Mouse (Mus musculus) stomach, postnatal 0 days (tissue): ENCODE results near the gene Fance. TPM values are rescaled to one million over a fixed set of nuclear protein-coding genes. Genes with fewer than 3 reads are reported as not detected.

ENCODE experiments used
- ATAC-seq: fragments of 200-750 bp; cut with Nextera tagmentation; 2 replicates; pipeline ENCODE4 v1.8.0; 2017; ENCODE audit not compliant: low FRiP score, low TSS enrichment
- DNase-seq: peaks from one replicate; pipeline ENCODE4 v3.0.0-alpha.2; 2016; ENCODE audit warnings: low spot score
- H3K27ac ChIP-seq: fragments of 300-500 bp; sonication (generic); replicated peaks from 2 replicates; pipeline ENCODE4 v1.5.1; 2014; ENCODE audit warnings: mild to moderate bottlenecking, control low read depth
- H3K27me3 ChIP-seq: fragments of 300-500 bp; sonication (generic); 2 replicates; pipeline ENCODE4 v1.6.1; 2014; ENCODE audit warnings: low read length; ENCODE audit not compliant: control insufficient read depth, insufficient read depth
- H3K36me3 ChIP-seq: fragments of 300-500 bp; sonication (generic); 2 replicates; pipeline ENCODE4 v1.6.1; 2014; ENCODE audit warnings: low read length, mixed read lengths; ENCODE audit not compliant: control insufficient read depth, insufficient read depth
- H3K4me1 ChIP-seq: fragments of 300-500 bp; sonication (generic); replicated peaks from 2 replicates; pipeline ENCODE4 v1.6.1; 2014; ENCODE audit warnings: antibody characterized with exemption; ENCODE audit not compliant: control insufficient read depth, insufficient read depth
- H3K4me2 ChIP-seq: fragments of 300-500 bp; sonication (generic); replicated peaks from 2 replicates; pipeline ENCODE4 v1.6.1; 2014; ENCODE audit warnings: low read depth, mild to moderate bottlenecking, control low read depth, moderate library complexity
- H3K4me3 ChIP-seq: fragments of 300-500 bp; sonication (generic); 2 replicates; pipeline ENCODE4 v1.5.1; 2014; ENCODE audit warnings: low read depth, low read length, control low read depth
- H3K9ac ChIP-seq: fragments of 300-500 bp; sonication (generic); 2 replicates; pipeline ENCODE4 v1.6.1; 2014; ENCODE audit warnings: mild to moderate bottlenecking, low read length, control low read depth, mixed read lengths
- H3K9me3 ChIP-seq: fragments of 300-500 bp; sonication (generic); 2 replicates; pipeline ENCODE4 v1.6.1; 2016; ENCODE audit warnings: low read length; ENCODE audit not compliant: control insufficient read depth
- CTCF ChIP-seq: IDR thresholded peaks from 2 replicates; pipeline ENCODE4 v1.5.1; 2016; ENCODE audit warnings: antibody characterized with exemption, low read depth, mild to moderate bottlenecking, moderate library complexity
- EP300 ChIP-seq: optimal IDR thresholded peaks from 2 replicates; pipeline ENCODE3; 2016; ENCODE audit warnings: antibody characterized with exemption
- WGBS: fragments of 180-500 bp; shearing (Covaris S2); extraction: QIAGEN DNeasy Blood & Tissue Kit; methylation state at CpG from one replicate; pipeline ENCODE4 v1.1.7; 2014; 5-methylcytosine and 5-hydroxymethylcytosine counted together
- polyA plus RNA-seq: library from polyadenylated mRNA; unstranded; fragments of >200 nt; fragmentation: Nextera tagmentation; extraction: Ambion mirVana; gene quantifications from 2 replicates; pipeline ENCODE4 v1.2.1, GENCODE M21; 2015

The Fance gene
- polyA plus RNA-seq, 1 experiment from 2014 or later: 19.2 TPM

DNA sequence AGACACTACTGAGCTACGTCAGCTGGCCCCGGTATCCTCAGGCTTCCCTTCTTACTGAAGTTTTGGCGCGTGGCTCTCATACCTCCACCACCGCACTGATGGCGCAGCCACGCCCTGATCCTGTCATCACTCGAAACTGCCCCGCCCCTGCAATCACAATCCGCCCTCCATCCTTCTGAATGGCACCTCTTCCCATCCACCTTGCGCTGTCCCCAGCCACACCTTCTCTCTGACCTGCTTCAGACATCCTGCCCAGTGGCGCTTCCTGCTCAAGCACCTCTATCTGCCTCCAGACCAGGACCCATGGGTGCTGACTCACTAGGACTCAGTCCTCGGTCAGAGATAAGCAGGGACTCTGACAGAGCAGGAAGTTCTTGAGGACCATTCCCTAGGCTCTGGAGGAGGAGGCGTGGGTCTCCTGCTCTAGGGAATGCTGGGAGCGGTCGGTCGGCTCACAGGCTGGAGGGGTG is 62.3 kb downstream of the Fance start:
- TF ChIP-seq EP300 (no peak), CTCF (no peak)
- H3K4me1 ChIP-seq: no peaks in the 10 kb centered on the region
- no peak overlapping the region for H3K4me3 ChIP-seq
- no peak overlapping the region for H3K4me2 ChIP-seq
- WGBS: 10% methylated on average over 17 of the region's 17 CpGs
- no peaks in the 10 kb centered on the region for H3K36me3 ChIP-seq
- no peak overlapping the region for H3K9ac ChIP-seq
- H3K27ac ChIP-seq: no peak overlapping the region
- peak; percentile 90 for ATAC-seq
- no peaks in the 10 kb centered on the region for H3K9me3 ChIP-seq
- H3K27me3 ChIP-seq: no peaks in the 10 kb centered on the region
- peak; percentile 58 for DNase-seq

Other genes with a start within 250 kb of the Fance start
- 1.1 and 1.7 TPM in 2 replicates for gene Tcp11, start 232.9 kb upstream of the Fance start, polyA plus RNA-seq
- gene Scube3, start 171.4 kb upstream of the Fance start, polyA plus RNA-seq: 0.48 and 0.64 TPM in 2 replicates
- gene Zfp523, start 136.4 kb upstream of the Fance start, polyA plus RNA-seq: 17.2 and 18.1 TPM in 2 replicates
- 11.4 and 12.0 TPM in 2 replicates for gene Def6, start 105.7 kb upstream of the Fance start, polyA plus RNA-seq
- 3.1 and 3.4 TPM in 2 replicates for gene Ppard, start 80.8 kb upstream of the Fance start, polyA plus RNA-seq
- gene Rpl10a, start 15.0 kb downstream of the Fance start, polyA plus RNA-seq: 491 and 514 TPM in 2 replicates
- gene Tead3, start 37.3 kb downstream of the Fance start, polyA plus RNA-seq: 8.7 and 9.2 TPM in 2 replicates
- 3.3 and 3.5 TPM in 2 replicates for gene Tulp1, start 51.7 kb downstream of the Fance start, polyA plus RNA-seq
- 9.2 and 11.8 TPM in 2 replicates for gene Fkbp5, start 204.0 kb downstream of the Fance start, polyA plus RNA-seq
- not detected in 2 replicates for gene Armc12, start 217.3 kb downstream of the Fance start, polyA plus RNA-seq
- not detected in 2 replicates for gene Clpsl2, start 235.9 kb downstream of the Fance start, polyA plus RNA-seq
- 1,789 and 1,944 TPM in 2 replicates for gene Clps, start 247.2 kb downstream of the Fance start, polyA plus RNA-seq